ENCODE assay signal across 9 mouse cellular contexts in genomic region chr4:108217332-108218179, GRCm38 (mm10). TPM values are rescaled to one million over a fixed set of nuclear protein-coding genes. Genes with fewer than 3 reads are reported as not detected.
DNase-seq lines count a peak whose midpoint lies in the region; ATAC-seq and TF ChIP-seq lines count a peak whose summit lies in the region.
"Had no signal": no experiment of that assay in that cellular context is flagged by ENCODE, and none has a peak within 500 bp of the region (broad histone marks: within the 10 kb centered on the region; RNA-seq: fewer than 3 reads in every experiment).

Zyg11a (minus strand) TSS chr4:108218048.

- H3K9ac ChIP-seq in forebrain, postnatal 0 days = 0 out of 2 replicates have a peak within 1 kb of the TSS, but pooled peaks have one; percentile 3
- H3K9ac ChIP-seq in kidney, embryonic 16.5 days (replicated peaks; ENCODE audit: low read length) = peak within 1 kb of the TSS; percentile 53
- no peak within 1 kb of the TSS; the same call in 1 of the 2 replicates for H3K9ac ChIP-seq in midbrain, embryonic 11.5 days (ENCODE audit: low read length)

- H3K9me3 ChIP-seq in heart, embryonic 10.5 days = no peaks in the 10 kb centered on the region
- H3K9me3 ChIP-seq in forebrain, postnatal 0 days (ENCODE audit: low read length) = no peaks in the 10 kb centered on the region
- H3K9me3 ChIP-seq in kidney, embryonic 16.5 days (ENCODE audit: low read length) = no peaks in the 10 kb centered on the region
- H3K9me3 ChIP-seq in midbrain, embryonic 11.5 days (ENCODE audit: control insufficient read depth, low read length) = no peaks in the 10 kb centered on the region

- peak within 1 kb of the TSS; percentile 42; the same call in 1 of the 2 replicates for H3K27ac ChIP-seq in heart, embryonic 10.5 days
- H3K27ac ChIP-seq in forebrain, postnatal 0 days (ENCODE audit: low read depth, low read length) = no peak within 1 kb of the TSS
- H3K27ac ChIP-seq in kidney, embryonic 16.5 days (ENCODE audit: low read length) = no peak within 1 kb of the TSS
- H3K27ac ChIP-seq in midbrain, embryonic 11.5 days (ENCODE audit: low read depth, low read length) = no peak within 1 kb of the TSS

- peak within 1 kb of the TSS; percentile 38 for H3K4me2 ChIP-seq in forebrain, postnatal 0 days (ENCODE audit: low read depth)
- peak within 1 kb of the TSS; percentile 69 for H3K4me2 ChIP-seq in kidney, embryonic 16.5 days (replicated peaks; ENCODE audit: low read depth, low read length)
- H3K4me2 ChIP-seq in midbrain, embryonic 11.5 days = peak within 1 kb of the TSS; percentile 47

- 2% methylated on average over 83 of the region's 107 CpGs for WGBS in heart, embryonic 10.5 days
- WGBS in forebrain, postnatal 0 days = 1% methylated on average over 77 of the region's 107 CpGs
- WGBS in kidney, embryonic 16.5 days = 3% methylated on average over 96 of the region's 107 CpGs
- WGBS in midbrain, embryonic 11.5 days = 2% methylated on average over 62 of the region's 107 CpGs

- H3K27me3 ChIP-seq in heart, embryonic 10.5 days (ENCODE audit: insufficient read depth, poor library complexity, severe bottlenecking) = peaks cover 50% of the 10 kb centered on the region
- H3K27me3 ChIP-seq in forebrain, postnatal 0 days (ENCODE audit: insufficient read depth, low read length) = peaks cover 26% of the 10 kb centered on the region; the same call in 1 of the 2 replicates
- peaks cover 22% of the 10 kb centered on the region for H3K27me3 ChIP-seq in kidney, embryonic 16.5 days (ENCODE audit: insufficient read depth, low read length)
- peaks cover 27% of the 10 kb centered on the region for H3K27me3 ChIP-seq in midbrain, embryonic 11.5 days (ENCODE audit: control insufficient read depth, insufficient read depth, low read length)

- no peak for ATAC-seq in forebrain, postnatal 0 days
- ATAC-seq in kidney, embryonic 16.5 days (ENCODE audit: low FRiP score, low TSS enrichment) = peak; percentile 87
- ATAC-seq in midbrain, embryonic 11.5 days (ENCODE audit: low FRiP score) = peak; percentile 63; the same call in 1 of the 2 replicates
- no peak for ATAC-seq in activated CD4-positive, CD25-positive, alpha-beta regulatory T cell, adult 4 months

- H3K4me1 ChIP-seq in heart, embryonic 10.5 days = peaks cover 16% of the 10 kb centered on the region
- no peaks in the 10 kb centered on the region for H3K4me1 ChIP-seq in forebrain, postnatal 0 days (ENCODE audit: insufficient read depth)
- no peaks in the 10 kb centered on the region; the same call in 1 of the 2 replicates for H3K4me1 ChIP-seq in kidney, embryonic 16.5 days (ENCODE audit: insufficient read depth, low read length)
- peaks cover 3% of the 10 kb centered on the region; the same call in 1 of the 2 replicates for H3K4me1 ChIP-seq in midbrain, embryonic 11.5 days (ENCODE audit: control insufficient read depth, insufficient read depth, low read length)

- no peak for TF ChIP-seq CTCF in forebrain, postnatal 0 days (IDR thresholded peaks at IDR 0.05; ENCODE audit: low read depth)

- H3K36me3 ChIP-seq in heart, embryonic 10.5 days = no peaks in the 10 kb centered on the region
- H3K36me3 ChIP-seq in forebrain, postnatal 0 days (ENCODE audit: insufficient read depth) = no peaks in the 10 kb centered on the region
- H3K36me3 ChIP-seq in kidney, embryonic 16.5 days (ENCODE audit: insufficient read depth, low read length) = no peaks in the 10 kb centered on the region
- H3K36me3 ChIP-seq in midbrain, embryonic 11.5 days (ENCODE audit: control insufficient read depth, insufficient read depth, low read length) = no peaks in the 10 kb centered on the region
- H3K36me3 ChIP-seq: G1E had no signal

- DNase-seq in heart, embryonic 10.5 days (ENCODE audit: low spot score) = peak; percentile 76
- DNase-seq in heart, adult 11 months = no peak
- DNase-seq in WW6 (ENCODE audit: low read depth, low spot score) (peak; percentile 46), MN1 (ENCODE audit: low spot score) (no peak)
- no peak for DNase-seq in forebrain, postnatal 0 days
- peak; percentile 87 for DNase-seq in midbrain, embryonic 11.5 days (ENCODE audit: low spot score, missing footprints)

- H3K4me3 ChIP-seq in heart, embryonic 10.5 days = peak within 1 kb of the TSS; percentile 66
- peak within 1 kb of the TSS; percentile 30 for H3K4me3 ChIP-seq in forebrain, postnatal 0 days (ENCODE audit: low read depth, low read length)
- H3K4me3 ChIP-seq in kidney, embryonic 16.5 days (ENCODE audit: low read length) = peak within 1 kb of the TSS; percentile 57
- peak within 1 kb of the TSS; percentile 37 for H3K4me3 ChIP-seq in midbrain, embryonic 11.5 days (ENCODE audit: low read depth, low read length)

RNA-seq across cellular contexts. Expression of gene Zyg11a, which starts in this region (rescaled TPM):
- not detected in 2 replicates for polyA plus RNA-seq in heart, embryonic 10.5 days (2016; fragmentation: Nextera tagmentation; extraction: Ambion mirVana)
- total RNA-seq in forebrain, postnatal 0 days (2014; rRNA removed) = not detected in 2 replicates
- not detected in 2 replicates for polyA plus RNA-seq in forebrain, postnatal 0 days (2015; fragmentation: Nextera tagmentation; extraction: Ambion mirVana)
- polyA plus RNA-seq in kidney, embryonic 16.5 days (2015; fragmentation: Nextera tagmentation; extraction: Ambion mirVana) = 0.26 and 0.39 TPM in 2 replicates
- not detected in 2 replicates for polyA plus RNA-seq in midbrain, embryonic 11.5 days (2014; fragmentation: Nextera tagmentation; extraction: Ambion mirVana)
- polyA plus RNA-seq in activated CD4-positive, CD25-positive, alpha-beta regulatory T cell, adult 4 months (2017; shearing (Covaris generic)) = not detected
- total RNA-seq: G1E had no signal
- polyA plus RNA-seq: G1E had no signal

Comparison
In these comparisons a context has a peak if more than half of its experiments do, and no peak if none do; other contexts are left out.
1. Peak in DNase-seq, H3K4me3 ChIP-seq and H3K27ac ChIP-seq in heart, embryonic 10.5 days; RNA of the gene not detected or under 1 TPM.
2. Peak in ATAC-seq, H3K4me3 ChIP-seq, H3K9ac ChIP-seq and H3K4me2 ChIP-seq in kidney, embryonic 16.5 days; RNA of the gene not detected or under 1 TPM.
3. Peak in DNase-seq, ATAC-seq, H3K4me3 ChIP-seq and H3K4me2 ChIP-seq in midbrain, embryonic 11.5 days; RNA of the gene not detected or under 1 TPM.